Mouse (Mus musculus) intestine, postnatal 0 days (tissue): Measurements from ENCODE around the gene Bicral. TPM values are rescaled to one million over a fixed set of nuclear protein-coding genes. Genes with fewer than 3 reads are reported as not detected.

ENCODE experiments used
- ATAC-seq: fragments of 200-750 bp; cut with Nextera tagmentation; 2 replicates; pipeline ENCODE4 v1.8.0; 2017; ENCODE audit warnings: mild to moderate bottlenecking, moderate TSS enrichment, moderate library complexity
- H3K27ac ChIP-seq: fragments of 300-500 bp; sonication (generic); 2 replicates; pipeline ENCODE4 v1.5.1; 2014; ENCODE audit warnings: mild to moderate bottlenecking, low read depth, low read length, moderate library complexity
- H3K27me3 ChIP-seq: fragments of 300-500 bp; sonication (generic); replicated peaks from 2 replicates; pipeline ENCODE4 v1.6.1; 2014; ENCODE audit warnings: low read length, mixed read lengths; ENCODE audit not compliant: control insufficient read depth, insufficient read depth
- H3K36me3 ChIP-seq: fragments of 300-500 bp; sonication (generic); 2 replicates; pipeline ENCODE4 v1.6.1; 2014; ENCODE audit warnings: mild to moderate bottlenecking, moderate library complexity; ENCODE audit not compliant: control insufficient read depth, insufficient read depth
- H3K4me1 ChIP-seq: fragments of 300-500 bp; sonication (generic); replicated peaks from 2 replicates; pipeline ENCODE4 v1.6.1; 2014; ENCODE audit warnings: antibody characterized with exemption, low read length, mixed read lengths; ENCODE audit not compliant: control insufficient read depth, insufficient read depth
- H3K4me2 ChIP-seq: fragments of 300-500 bp; sonication (generic); replicated peaks from 2 replicates; pipeline ENCODE4 v1.6.1; 2014; ENCODE audit warnings: low read depth, mild to moderate bottlenecking, moderate library complexity
- H3K4me3 ChIP-seq: fragments of 300-500 bp; sonication (generic); 2 replicates; pipeline ENCODE4 v1.5.1; 2014; ENCODE audit warnings: low read depth, low read length
- H3K9ac ChIP-seq: fragments of 300-500 bp; sonication (generic); 2 replicates; pipeline ENCODE4 v1.6.1; 2014; ENCODE audit warnings: mild to moderate bottlenecking, low read depth, low read length
- H3K9me3 ChIP-seq: fragments of 300-500 bp; sonication (generic); 2 replicates; pipeline ENCODE4 v1.6.1; 2016; ENCODE audit warnings: mixed run types; ENCODE audit not compliant: control insufficient read depth
- CTCF ChIP-seq: sonication (generic); IDR thresholded peaks from 2 replicates; pipeline ENCODE4 v1.5.1; 2016; ENCODE audit warnings: low read depth, mild to moderate bottlenecking, control low read depth, antibody characterized with exemption, moderate library complexity
- WGBS: fragments of 180-500 bp; shearing (Covaris S2); extraction: QIAGEN DNeasy Blood & Tissue Kit; methylation state at CpG from one replicate; pipeline ENCODE4 v1.1.7; 2014; 5-methylcytosine and 5-hydroxymethylcytosine counted together
- polyA plus RNA-seq: library from polyadenylated mRNA; unstranded; fragments of >200 nt; fragmentation: Nextera tagmentation; extraction: Ambion mirVana; gene quantifications from 2 replicates; pipeline ENCODE4 v1.2.1, GENCODE M21; 2015

Gene Bicral
- polyA plus RNA-seq, 1 experiment from 2014 or later, result 2.2 TPM

DNA sequence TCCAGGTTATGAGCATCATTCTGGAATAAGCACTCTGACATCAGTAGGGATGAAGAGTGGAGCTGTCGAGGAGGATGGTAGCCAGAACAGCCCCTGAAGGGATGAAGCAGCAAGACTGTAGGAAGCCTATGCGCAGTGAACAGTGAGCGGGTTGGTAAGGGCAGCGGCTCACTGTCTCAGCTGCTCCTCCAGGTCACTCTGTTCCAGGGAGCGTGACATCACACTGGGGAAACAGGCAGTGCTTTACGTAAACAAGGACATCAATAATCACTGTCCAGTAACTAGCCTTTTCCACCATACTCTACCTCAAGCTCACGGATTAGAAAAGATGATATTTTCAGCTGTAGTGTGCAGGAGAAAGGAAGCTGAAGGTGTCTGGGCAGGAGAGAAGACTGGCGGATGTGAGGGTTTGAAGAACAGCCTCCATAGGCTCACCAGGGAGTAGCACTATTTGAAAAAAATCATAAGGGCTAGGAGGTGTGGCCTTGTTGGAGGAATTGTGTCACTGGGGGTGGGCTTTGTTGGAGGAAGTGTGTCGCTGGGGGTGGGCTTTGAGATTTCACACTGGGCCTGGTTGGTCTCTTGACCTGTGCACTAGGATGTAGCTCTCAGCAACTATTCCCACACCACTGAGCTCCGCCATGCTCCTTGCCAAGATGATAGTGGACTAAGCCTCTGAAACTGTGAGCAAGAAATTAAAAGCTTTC lies 17.8 kb downstream of the Bicral start:
- Histone ChIP-seq H3K4me1 (no peaks in the 10 kb centered on the region), H3K4me3 (no peak overlapping the region), H3K36me3 (peaks cover 4% of the 10 kb centered on the region; the same call in 1 of the 2 replicates), H3K9me3 (no peaks in the 10 kb centered on the region), H3K9ac (no peak overlapping the region), H3K4me2 (no peak overlapping the region), H3K27me3 (no peaks in the 10 kb centered on the region), H3K27ac (no peak overlapping the region)
- TF ChIP-seq CTCF, result no peak
- no peak for ATAC-seq
- 77% methylated on average over 10 of the region's 10 CpGs for WGBS

DNA sequence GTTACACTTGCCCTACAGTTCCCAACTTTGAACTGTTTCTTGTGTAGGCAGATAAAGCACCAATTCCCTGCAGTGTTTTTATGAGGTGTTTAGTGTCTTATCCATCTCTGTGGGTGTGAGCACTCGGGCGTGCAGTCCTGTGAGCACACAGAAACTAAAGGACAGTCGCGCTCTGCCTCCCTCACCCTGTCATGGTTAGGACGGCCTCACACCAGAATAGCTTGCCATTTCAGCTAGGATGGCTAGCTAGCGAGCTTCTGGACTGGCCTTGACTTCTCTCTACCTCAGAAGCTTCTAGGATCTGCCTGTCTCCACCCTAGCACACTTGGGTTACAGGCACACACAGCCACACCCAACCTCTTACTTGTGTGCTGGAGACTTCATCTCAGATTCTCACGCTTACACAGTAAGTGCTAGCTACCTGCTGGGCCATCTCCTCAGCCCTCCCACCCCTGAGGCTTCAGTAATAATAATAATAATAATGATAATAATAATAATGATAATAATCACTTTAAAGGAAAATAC lies 19.8 kb downstream of the Bicral start:
- peaks cover 4% of the 10 kb centered on the region; the same call in 1 of the 2 replicates for H3K36me3 ChIP-seq
- H3K9ac ChIP-seq, result no peak overlapping the region
- TF ChIP-seq CTCF, result no peak
- H3K27me3 ChIP-seq, result no peaks in the 10 kb centered on the region
- H3K9me3 ChIP-seq, result no peaks in the 10 kb centered on the region
- H3K4me2 ChIP-seq, result no peak overlapping the region; the same call in 1 of the 2 replicates
- no peak overlapping the region for H3K27ac ChIP-seq
- 57% methylated on average over 7 of the region's 7 CpGs for WGBS
- H3K4me1 ChIP-seq, result no peaks in the 10 kb centered on the region
- no peak for ATAC-seq
- H3K4me3 ChIP-seq, result no peak overlapping the region

- TF ChIP-seq CTCF, result no peak
- ATAC-seq, result no peak
Measured at GRCm38 (mm10) chr17:46837897-46838296, 20.4 kb downstream of the Bicral start.

DNA sequence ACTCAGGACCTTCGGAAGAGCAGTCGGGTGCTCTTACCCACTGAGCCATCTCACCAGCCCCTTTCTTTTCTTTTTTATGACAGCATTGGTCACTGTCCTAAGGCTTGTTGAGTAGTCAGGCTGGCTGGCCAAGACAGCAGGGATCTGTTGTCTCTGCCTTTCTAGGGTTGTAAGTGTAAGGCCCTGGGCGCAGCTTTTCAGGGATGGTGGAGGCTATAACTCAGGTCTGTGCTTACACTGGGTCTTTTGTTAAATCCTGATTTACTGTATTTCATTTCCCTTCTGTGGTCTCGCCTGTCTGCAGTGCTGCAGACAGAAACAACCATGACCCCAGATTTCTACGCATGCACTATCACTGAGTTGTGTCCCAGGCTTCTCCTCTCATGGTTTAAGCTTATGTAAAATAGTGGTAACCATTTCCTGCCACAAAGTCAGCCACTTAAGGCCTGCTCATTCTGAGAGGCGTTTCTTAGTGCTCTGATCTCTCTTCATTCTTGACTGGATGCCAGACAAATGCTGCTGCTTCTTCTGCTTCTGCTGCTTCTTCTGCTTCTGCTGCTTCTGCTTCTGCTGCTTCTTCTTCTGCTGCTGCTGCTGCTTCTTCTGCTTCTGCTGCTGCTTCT lies 23.1 kb downstream of the Bicral start:
- H3K4me2 ChIP-seq, result no peak overlapping the region
- no peaks in the 10 kb centered on the region for H3K4me1 ChIP-seq
- H3K9ac ChIP-seq, result no peak overlapping the region
- peaks cover 4% of the 10 kb centered on the region; the same call in 1 of the 2 replicates for H3K36me3 ChIP-seq
- no peak for ATAC-seq
- H3K27me3 ChIP-seq, result no peaks in the 10 kb centered on the region
- no peak for TF ChIP-seq CTCF
- no peak overlapping the region for H3K4me3 ChIP-seq
- no peak overlapping the region for H3K27ac ChIP-seq
- WGBS, result 79% methylated on average over 6 of the region's 6 CpGs
- no peaks in the 10 kb centered on the region for H3K9me3 ChIP-seq

More at GRCm38 (mm10) chr17:46837897-46838296, 20.4 kb downstream of the Bicral start:
- peaks cover 4% of the 10 kb centered on the region; the same call in 1 of the 2 replicates for H3K36me3 ChIP-seq
- H3K4me1 ChIP-seq, result no peaks in the 10 kb centered on the region
- no peaks in the 10 kb centered on the region for H3K27me3 ChIP-seq
- WGBS, result 70% methylated on average over 2 of the region's 2 CpGs
- H3K27ac ChIP-seq, result no peak overlapping the region
- H3K9ac ChIP-seq, result no peak overlapping the region
- no peak overlapping the region for H3K4me2 ChIP-seq
- H3K9me3 ChIP-seq, result no peaks in the 10 kb centered on the region
- H3K4me3 ChIP-seq, result no peak overlapping the region

GRCm38 (mm10) chr17:46832981-46833305 lies 25.3 kb downstream of the Bicral start:
- Histone ChIP-seq H3K9me3 (no peaks in the 10 kb centered on the region), H3K4me3 (no peak overlapping the region), H3K9ac (no peak overlapping the region), H3K27ac (no peak overlapping the region), H3K4me2 (no peak overlapping the region), H3K36me3 (peaks cover 13% of the 10 kb centered on the region), H3K27me3 (no peaks in the 10 kb centered on the region), H3K4me1 (no peaks in the 10 kb centered on the region)
- no peak for TF ChIP-seq CTCF
- WGBS, result 84% methylated on average over 4 of the region's 4 CpGs
- no peak for ATAC-seq

DNA sequence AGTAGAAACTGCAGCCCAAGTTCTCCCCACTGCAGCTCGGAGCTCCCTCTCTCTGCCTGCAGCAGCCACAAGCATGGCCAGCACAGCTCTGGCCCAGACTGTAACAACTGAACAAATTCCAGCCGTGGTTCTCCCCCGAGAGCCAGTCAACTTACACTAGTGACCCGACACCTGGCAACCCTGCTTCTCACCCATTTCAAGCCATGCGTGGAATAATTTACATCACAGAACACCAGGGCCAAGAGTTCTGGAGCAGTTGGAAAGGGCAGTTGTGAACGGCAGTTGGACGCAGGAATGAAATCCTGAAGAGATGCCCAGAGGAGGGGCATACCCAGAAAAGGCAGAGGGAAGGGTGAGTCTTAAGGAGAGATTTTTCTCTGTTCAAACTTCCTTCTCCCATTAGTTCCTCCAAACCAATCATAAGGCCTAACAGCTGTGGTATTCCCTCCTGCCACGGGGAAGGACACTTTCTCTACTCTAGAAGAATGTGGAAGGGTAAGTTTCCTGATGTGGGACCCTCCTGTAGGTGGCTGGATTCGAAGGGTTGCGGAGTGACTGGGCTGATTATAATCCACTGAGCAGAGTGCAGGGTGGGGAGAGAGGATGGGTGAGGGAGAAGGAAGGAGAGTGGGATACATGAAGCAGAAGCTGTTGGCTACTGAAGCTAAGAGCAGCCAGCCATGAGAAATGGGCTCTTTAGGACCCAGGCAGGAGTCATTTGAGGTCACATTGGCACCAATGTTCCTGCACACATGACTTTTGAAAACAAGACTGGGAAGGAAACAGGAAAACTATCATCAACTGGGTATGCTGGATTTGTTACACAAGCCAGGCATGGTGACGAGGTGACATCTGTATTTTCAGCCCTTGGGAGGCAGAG lies 25.9 kb downstream of the Bicral start:
- Histone ChIP-seq H3K9me3 (no peaks in the 10 kb centered on the region), H3K9ac (no peak overlapping the region), H3K27ac (no peak overlapping the region), H3K36me3 (peaks cover 14% of the 10 kb centered on the region), H3K4me1 (no peaks in the 10 kb centered on the region), H3K4me2 (no peak overlapping the region), H3K27me3 (no peaks in the 10 kb centered on the region), H3K4me3 (no peak overlapping the region)
- ATAC-seq, result no peak
- WGBS, result 70% methylated on average over 11 of the region's 11 CpGs
- no peak for TF ChIP-seq CTCF
